Mouse (Mus musculus): Measurements from ENCODE around the gene Eif5a.

Gene Eif5a

DNA sequence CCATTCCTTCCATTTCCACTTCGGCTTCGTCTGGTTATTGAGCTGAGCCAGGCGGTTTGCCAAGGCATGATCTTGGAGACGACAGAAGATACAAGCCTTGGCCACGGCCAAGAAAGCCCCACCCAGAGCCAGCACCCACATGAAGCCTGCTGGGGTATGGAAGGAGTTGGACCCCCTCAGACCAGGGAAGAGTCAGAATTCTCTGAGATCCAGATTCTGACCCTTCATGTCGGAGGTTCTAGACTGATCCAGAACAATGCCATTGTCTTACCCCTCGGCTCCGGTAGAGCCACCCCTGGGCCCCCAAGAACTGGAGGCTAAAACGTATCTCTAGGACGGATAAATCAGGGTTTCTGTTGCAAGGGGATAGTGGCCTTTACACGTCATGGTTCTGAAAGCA, 43.9 kb downstream of the Eif5a start, which contains the start of gene Tmem95:
Gene Tmem95 (minus strand): TSS at position 141 of the 400 bp plus-strand sequence.
- no peak for DNase-seq (ENCODE audit: low read depth, low spot score)

GRCm38 (mm10) chr11:69876867-69877266, 44.9 kb downstream of the Eif5a start:
- DNase-seq (ENCODE audit: low read depth, low spot score): peak; percentile 93

GRCm38 (mm10) chr11:69876186-69876585, 45.6 kb downstream of the Eif5a start:
- DNase-seq (ENCODE audit: low read depth, low spot score): peak; percentile 40

- peak; percentile 63 for DNase-seq (ENCODE audit: low read depth, low spot score)
These were observed 49.3 kb downstream of the Eif5a start for GRCm38 (mm10) chr11:69872451-69872850.

DNA sequence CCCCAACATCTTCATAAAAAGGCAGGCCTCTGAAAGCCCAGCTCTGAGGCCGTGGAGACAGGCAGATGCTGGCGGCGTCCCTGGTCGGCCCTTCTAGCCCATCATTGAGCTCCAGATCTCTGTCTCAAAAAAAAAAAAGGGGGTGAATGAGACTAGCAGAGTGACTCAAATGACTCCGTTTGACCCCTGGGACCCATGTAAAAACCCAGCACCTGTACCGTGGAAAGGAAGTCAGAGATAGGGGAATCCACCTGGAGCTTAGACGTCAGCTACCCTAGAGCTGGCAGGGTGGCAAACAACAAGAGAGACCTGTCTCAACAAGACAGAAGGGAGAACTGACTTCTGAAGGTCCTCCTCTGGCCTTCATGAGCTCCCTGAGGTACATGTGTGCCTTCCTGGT, 49.9 kb downstream of the Eif5a start:
- no peak for DNase-seq (ENCODE audit: low read depth, low spot score)

DNA sequence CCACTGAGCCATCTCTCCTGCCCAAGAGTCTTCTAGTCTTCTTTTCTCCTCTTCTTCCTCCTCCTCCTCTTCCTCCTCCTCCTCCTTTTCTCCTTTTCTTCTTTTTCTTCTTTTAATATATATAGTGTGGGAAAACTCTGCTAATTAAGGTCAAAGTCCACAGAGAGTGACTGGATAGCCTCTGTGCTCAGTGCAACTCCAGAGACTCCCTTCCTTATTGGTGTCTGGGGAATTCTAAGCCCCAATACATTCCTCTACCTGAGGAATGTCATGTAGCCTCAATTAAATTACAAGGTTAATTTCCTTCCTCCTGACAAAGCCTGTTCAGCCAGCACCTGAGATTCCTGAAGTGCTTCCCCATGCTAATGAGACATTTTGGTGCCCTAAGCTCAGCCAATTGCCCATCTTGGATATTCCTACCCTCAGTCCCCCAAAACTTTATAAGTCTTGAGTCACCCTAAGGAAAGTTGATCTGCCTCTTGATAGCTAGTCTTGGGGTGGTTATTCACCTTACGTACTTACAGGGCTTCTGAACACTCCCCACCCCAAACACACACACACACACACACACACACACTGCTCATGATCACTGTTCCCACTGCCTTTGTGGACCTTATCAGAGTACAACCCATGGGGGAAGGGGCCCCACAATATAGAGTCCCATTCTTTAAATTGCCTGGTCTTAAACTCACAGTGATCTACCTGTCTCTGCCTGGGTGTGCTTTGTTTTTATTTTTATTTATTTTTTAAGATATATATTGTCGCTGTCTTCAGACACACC, 51.3 kb downstream of the Eif5a start:
- no peak for DNase-seq (ENCODE audit: low read depth, low spot score)

GRCm38 (mm10) chr11:69867335-69867734, 54.4 kb downstream of the Eif5a start:
- no peak for DNase-seq (ENCODE audit: low read depth, low spot score)
